Mouse (Mus musculus): ENCODE measurements at regions not wholly inside any gene's neighbourhood (a gene's known extent, or its start where the extent isn't known, plus 50 kb on each side); places are given as distances from the start of the nearest gene placed in this dataset.

- Histone ChIP-seq H3K27ac (ENCODE audit: low read depth) (no peak overlapping the region), H3K9ac (replicated peaks) (no peak overlapping the region), H3K36me3 (replicated peaks; ENCODE audit: insufficient read depth, low read length) (no peaks in the 10 kb centered on the region), H3K4me2 (ENCODE audit: low read depth, low read length) (no peak overlapping the region), H3K9me3 (ENCODE audit: low read length) (no peaks in the 10 kb centered on the region), H3K27me3 (ENCODE audit: insufficient read depth, low read length) (no peaks in the 10 kb centered on the region), H3K4me1 (ENCODE audit: insufficient read depth) (no peaks in the 10 kb centered on the region), H3K4me3 (ENCODE audit: low read depth, low read length) (no peak overlapping the region)
- no peak for TF ChIP-seq EP300 (IDR thresholded peaks at IDR 0.05; ENCODE audit: low read depth)
- no peak for TF ChIP-seq CTCF (IDR thresholded peaks at IDR 0.05; ENCODE audit: low read depth)
- no peak for DNase-seq
- 70% methylated on average over 4 of the region's 4 CpGs for WGBS (ENCODE audit: insufficient replicate concordance)
- no peak for ATAC-seq
Measured at GRCm38 (mm10) chr4:91093885-91094284, 306.7 kb downstream of the Elavl2 start.

GRCm38 (mm10) chr4:91092323-91092722, 308.3 kb downstream of the Elavl2 start:
- no peaks in the 10 kb centered on the region for H3K4me1 ChIP-seq (ENCODE audit: insufficient read depth)
- H3K27ac ChIP-seq (ENCODE audit: low read depth), result no peak overlapping the region
- no peak overlapping the region for H3K9ac ChIP-seq (replicated peaks)
- DNase-seq (no peak), ATAC-seq (no peak)
- no peaks in the 10 kb centered on the region for H3K27me3 ChIP-seq (ENCODE audit: insufficient read depth, low read length)
- WGBS (ENCODE audit: insufficient replicate concordance), result 77% methylated on average over 8 of the region's 8 CpGs
- H3K9me3 ChIP-seq (ENCODE audit: low read length), result no peaks in the 10 kb centered on the region
- no peak overlapping the region for H3K4me3 ChIP-seq (ENCODE audit: low read depth, low read length)
- no peak overlapping the region for H3K4me2 ChIP-seq (ENCODE audit: low read depth, low read length)
- TF ChIP-seq CTCF (IDR thresholded peaks at IDR 0.05; ENCODE audit: low read depth), result no peak
- no peak for TF ChIP-seq EP300 (IDR thresholded peaks at IDR 0.05; ENCODE audit: low read depth)
- H3K36me3 ChIP-seq (replicated peaks; ENCODE audit: insufficient read depth, low read length), result no peaks in the 10 kb centered on the region

- TF ChIP-seq CTCF (IDR thresholded peaks at IDR 0.05; ENCODE audit: low read depth) (no peak), EP300 (IDR thresholded peaks at IDR 0.05; ENCODE audit: low read depth) (no peak)
- no peak overlapping the region for H3K9ac ChIP-seq (replicated peaks)
- ATAC-seq (no peak), DNase-seq (no peak)
- no peak overlapping the region for H3K4me3 ChIP-seq (ENCODE audit: low read depth, low read length)
- 77% methylated on average over 3 of the region's 3 CpGs for WGBS (ENCODE audit: insufficient replicate concordance)
- no peak overlapping the region for H3K4me2 ChIP-seq (ENCODE audit: low read depth, low read length)
- no peaks in the 10 kb centered on the region for H3K9me3 ChIP-seq (ENCODE audit: low read length)
- H3K36me3 ChIP-seq (replicated peaks; ENCODE audit: insufficient read depth, low read length), result no peaks in the 10 kb centered on the region
- no peaks in the 10 kb centered on the region for H3K4me1 ChIP-seq (ENCODE audit: insufficient read depth)
- no peak overlapping the region for H3K27ac ChIP-seq (ENCODE audit: low read depth)
- no peaks in the 10 kb centered on the region for H3K27me3 ChIP-seq (ENCODE audit: insufficient read depth, low read length)
Measured at GRCm38 (mm10) chr4:91091910-91092309, 308.7 kb downstream of the Elavl2 start.

GRCm38 (mm10) chr4:91083950-91084349, 316.6 kb downstream of the Elavl2 start:
- Histone ChIP-seq H3K9me3 (ENCODE audit: low read length) (no peaks in the 10 kb centered on the region), H3K4me2 (ENCODE audit: low read depth, low read length) (no peak overlapping the region), H3K9ac (replicated peaks) (no peak overlapping the region), H3K36me3 (replicated peaks; ENCODE audit: insufficient read depth, low read length) (no peaks in the 10 kb centered on the region), H3K27me3 (ENCODE audit: insufficient read depth, low read length) (no peaks in the 10 kb centered on the region), H3K27ac (ENCODE audit: low read depth) (no peak overlapping the region), H3K4me1 (ENCODE audit: insufficient read depth) (no peaks in the 10 kb centered on the region), H3K4me3 (ENCODE audit: low read depth, low read length) (no peak overlapping the region)
- TF ChIP-seq EP300 (IDR thresholded peaks at IDR 0.05; ENCODE audit: low read depth) (no peak), CTCF (IDR thresholded peaks at IDR 0.05; ENCODE audit: low read depth) (peak; percentile 23; the same call in 1 of the 2 replicates)
- ATAC-seq (no peak), DNase-seq (no peak)
- 53% methylated on average over 3 of the region's 3 CpGs for WGBS (ENCODE audit: insufficient replicate concordance)

DNA sequence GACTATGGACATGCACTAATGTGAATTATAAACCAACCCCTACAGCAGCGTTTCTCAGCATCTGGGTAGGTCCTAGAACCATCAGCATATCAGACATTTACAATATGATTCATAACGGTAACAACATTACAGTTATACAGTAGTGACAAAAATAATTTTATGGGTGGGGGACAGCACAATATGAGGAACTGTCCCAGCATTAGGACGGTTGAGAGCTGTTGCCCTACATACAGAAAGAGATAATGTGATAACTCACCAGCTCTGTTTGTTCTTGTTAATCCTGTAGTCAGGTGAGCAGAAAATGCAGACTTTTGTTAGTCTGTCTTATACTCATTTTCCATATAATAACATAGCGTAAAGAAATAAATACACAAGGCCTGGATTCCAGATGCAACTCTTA, 319.1 kb downstream of the Elavl2 start:
- no peak for ATAC-seq
- no peak for DNase-seq
- no peak overlapping the region for H3K4me2 ChIP-seq (ENCODE audit: low read depth, low read length)
- H3K27me3 ChIP-seq (ENCODE audit: insufficient read depth, low read length), result no peaks in the 10 kb centered on the region
- H3K4me3 ChIP-seq (ENCODE audit: low read depth, low read length), result no peak overlapping the region
- no peaks in the 10 kb centered on the region for H3K9me3 ChIP-seq (ENCODE audit: low read length)
- TF ChIP-seq EP300 (IDR thresholded peaks at IDR 0.05; ENCODE audit: low read depth) (no peak), CTCF (IDR thresholded peaks at IDR 0.05; ENCODE audit: low read depth) (no peak)
- H3K4me1 ChIP-seq (ENCODE audit: insufficient read depth), result no peaks in the 10 kb centered on the region
- WGBS (ENCODE audit: insufficient replicate concordance), result 66% methylated on average over 4 of the region's 4 CpGs
- no peak overlapping the region for H3K27ac ChIP-seq (ENCODE audit: low read depth)
- H3K36me3 ChIP-seq (replicated peaks; ENCODE audit: insufficient read depth, low read length), result no peaks in the 10 kb centered on the region
- H3K9ac ChIP-seq (replicated peaks), result no peak overlapping the region

- Histone ChIP-seq H3K4me3 (ENCODE audit: low read depth, low read length) (no peak overlapping the region), H3K27me3 (ENCODE audit: insufficient read depth, low read length) (no peaks in the 10 kb centered on the region), H3K9me3 (ENCODE audit: low read length) (no peaks in the 10 kb centered on the region), H3K9ac (replicated peaks) (no peak overlapping the region), H3K4me2 (ENCODE audit: low read depth, low read length) (no peak overlapping the region), H3K36me3 (replicated peaks; ENCODE audit: insufficient read depth, low read length) (no peaks in the 10 kb centered on the region), H3K4me1 (ENCODE audit: insufficient read depth) (no peaks in the 10 kb centered on the region), H3K27ac (ENCODE audit: low read depth) (no peak overlapping the region)
- no peak for DNase-seq
- WGBS (ENCODE audit: insufficient replicate concordance), result 31% methylated on average over 10 of the region's 10 CpGs
- TF ChIP-seq EP300 (IDR thresholded peaks at IDR 0.05; ENCODE audit: low read depth), result no peak
- no peak for TF ChIP-seq CTCF (IDR thresholded peaks at IDR 0.05; ENCODE audit: low read depth)
- ATAC-seq, result no peak
Measured at GRCm38 (mm10) chr4:91080620-91081441, 319.8 kb downstream of the Elavl2 start.
